Mouse (Mus musculus): Measurements from ENCODE around the gene Gm7735. TPM values are rescaled to one million over a fixed set of nuclear protein-coding genes. Genes with fewer than 3 reads are reported as not detected.
"Not testable (repeated sequence)": the region's sequence is repeated elsewhere in the genome, so short reads cannot be mapped to it uniquely, and the experiment has no call there.

The Gm7735 gene
- polyA plus RNA-seq (2015; fragmentation: Nextera tagmentation; extraction: Ambion mirVana): not detected in 2 replicates

GRCm38 (mm10) chr16:89169190-89169589 lies at the start of gene Gm7735:
Gene Gm7735, plus strand, starts transcription at chr16:89169490.
- not testable (repeated sequence) for H3K4me2 ChIP-seq; H3K4me1 ChIP-seq (replicated peaks); H3K36me3 ChIP-seq; H3K4me3 ChIP-seq; ATAC-seq (ENCODE audit: low read depth); H3K27me3 ChIP-seq; H3K9ac ChIP-seq; H3K27ac ChIP-seq (replicated peaks); H3K9me3 ChIP-seq

- no peak within 1 kb of the TSS for H3K27ac ChIP-seq (replicated peaks)
- no peak within 1 kb of the TSS for H3K4me2 ChIP-seq
- 97% methylated on average over 1 of the region's 1 CpGs for WGBS
Observed at GRCm38 (mm10) chr16:89140551-89140950, 28.7 kb upstream of the Gm7735 start, which contains the start of gene Gm6358. Gene Gm6358, plus strand, starts transcription at chr16:89140851.

DNA sequence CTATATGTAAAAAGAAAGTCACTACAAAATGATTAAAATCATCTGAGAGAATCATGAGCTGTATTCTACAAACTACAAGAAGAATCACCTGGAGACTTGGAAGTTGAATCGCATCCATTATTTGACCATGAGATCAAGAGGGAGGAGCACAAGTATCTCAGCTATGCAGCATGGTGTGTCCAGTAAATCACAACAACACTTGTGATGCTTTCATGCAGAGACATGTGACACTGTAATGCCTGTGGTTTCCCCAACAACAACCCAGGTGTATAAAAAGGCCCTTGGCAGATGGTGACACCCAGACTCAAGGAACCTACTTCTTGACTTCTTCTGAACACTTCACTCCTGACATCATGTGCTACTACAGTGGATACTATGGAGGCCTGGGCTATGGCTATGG lies 18.5 kb upstream of the Gm7735 start, which contains the start of gene Gm10061:
Gm10061 (plus strand) TSS at position 301 of the 400 bp plus-strand sequence.
- ATAC-seq (ENCODE audit: low read depth): no peak
- H3K9ac ChIP-seq: no peak within 1 kb of the TSS
- WGBS: 94% methylated on average over 1 of the region's 1 CpGs
- H3K4me3 ChIP-seq: no peak within 1 kb of the TSS
- H3K4me2 ChIP-seq: no peak within 1 kb of the TSS
- H3K9me3 ChIP-seq: peaks cover 7% of the 10 kb centered on the region; the same call in 1 of the 2 replicates
- H3K27me3 ChIP-seq: no peaks in the 10 kb centered on the region
- no peaks in the 10 kb centered on the region for H3K4me1 ChIP-seq (replicated peaks)
- H3K36me3 ChIP-seq: no peaks in the 10 kb centered on the region
- H3K27ac ChIP-seq (replicated peaks): no peak within 1 kb of the TSS

More at GRCm38 (mm10) chr16:89140551-89140950, 28.7 kb upstream of the Gm7735 start, which contains the start of gene Gm6358:
- ATAC-seq (ENCODE audit: low read depth): no peak
- no peaks in the 10 kb centered on the region for H3K36me3 ChIP-seq
- no peaks in the 10 kb centered on the region for H3K9me3 ChIP-seq
- no peaks in the 10 kb centered on the region for H3K4me1 ChIP-seq (replicated peaks)
- no peaks in the 10 kb centered on the region for H3K27me3 ChIP-seq
- no peak within 1 kb of the TSS for H3K9ac ChIP-seq
- H3K4me3 ChIP-seq: no peak within 1 kb of the TSS

DNA sequence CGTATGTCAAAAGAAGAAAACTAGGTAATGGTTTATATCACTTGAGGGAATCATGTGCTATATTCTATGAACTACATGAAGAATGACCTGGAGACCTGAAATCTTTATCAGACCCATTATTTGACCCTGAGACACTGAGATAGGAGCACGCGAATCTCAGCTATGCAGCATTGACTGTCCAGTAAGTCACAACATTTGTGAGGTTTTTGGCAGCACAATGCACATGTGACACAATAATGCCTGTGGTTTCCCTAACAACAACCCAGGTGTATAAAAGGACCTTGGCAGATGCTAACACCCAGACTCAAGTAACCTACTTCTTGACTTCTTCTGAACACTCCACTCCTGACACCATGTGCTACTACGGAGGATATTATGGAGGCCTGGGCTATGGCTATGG lies 11.6 kb upstream of the Gm7735 start, which contains the start of gene Gm9789:
Gm9789 (plus strand) TSS at position 301 of the 400 bp plus-strand sequence.
- ATAC-seq (ENCODE audit: low read depth): no peak
- WGBS: 89% methylated on average over 4 of the region's 4 CpGs
- Histone ChIP-seq H3K9ac (no peak within 1 kb of the TSS), H3K9me3 (no peaks in the 10 kb centered on the region), H3K4me1 (replicated peaks) (no peaks in the 10 kb centered on the region), H3K27ac (replicated peaks) (no peak within 1 kb of the TSS), H3K36me3 (no peaks in the 10 kb centered on the region), H3K4me3 (no peak within 1 kb of the TSS), H3K27me3 (no peaks in the 10 kb centered on the region), H3K4me2 (no peak within 1 kb of the TSS)

GRCm38 (mm10) chr16:89174435-89174834 lies 5.1 kb downstream of the Gm7735 start, which contains the start of gene 1110057P08Rik:
Gene 1110057P08Rik, plus strand, starts transcription at chr16:89174735.
- WGBS: 80% methylated on average over 2 of the region's 2 CpGs
- Histone ChIP-seq H3K9me3 (no peaks in the 10 kb centered on the region), H3K4me1 (replicated peaks) (no peaks in the 10 kb centered on the region), H3K9ac (no peak within 1 kb of the TSS), H3K27ac (replicated peaks) (no peak within 1 kb of the TSS), H3K36me3 (no peaks in the 10 kb centered on the region), H3K27me3 (no peaks in the 10 kb centered on the region), H3K4me3 (no peak within 1 kb of the TSS), H3K4me2 (no peak within 1 kb of the TSS)
- ATAC-seq (ENCODE audit: low read depth): no peak

DNA sequence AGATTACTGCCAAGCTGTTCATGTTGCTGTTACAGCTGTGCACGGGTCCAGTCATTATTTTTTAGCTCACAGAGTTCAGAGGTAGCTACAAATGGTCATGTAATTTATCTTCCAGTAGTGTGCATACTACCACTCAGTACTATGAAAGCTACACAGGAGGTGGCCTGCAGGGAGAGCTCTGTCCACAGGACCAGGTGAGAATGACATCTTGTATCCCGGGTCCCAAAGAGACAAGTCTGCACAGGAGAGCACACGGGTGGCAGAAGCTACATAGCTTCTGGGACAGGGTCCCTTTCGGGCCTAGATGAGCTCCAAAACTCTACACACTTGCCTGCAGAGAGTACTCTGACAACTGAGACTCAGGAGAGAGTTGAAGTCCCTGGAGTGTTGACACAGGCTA lies 19.3 kb downstream of the Gm7735 start:
- Histone ChIP-seq H3K4me1 (replicated peaks) (no peaks in the 10 kb centered on the region), H3K4me2 (no peak overlapping the region), H3K4me3 (no peak overlapping the region), H3K9ac (no peak overlapping the region), H3K27ac (replicated peaks) (no peak overlapping the region), H3K9me3 (no peaks in the 10 kb centered on the region), H3K27me3 (no peaks in the 10 kb centered on the region), H3K36me3 (no peaks in the 10 kb centered on the region)
- no peak for ATAC-seq (ENCODE audit: low read depth)
- 85% methylated on average over 4 of the region's 4 CpGs for WGBS

GRCm38 (mm10) chr16:89205561-89205960 lies 36.3 kb downstream of the Gm7735 start, which contains the start of gene Krtap20-2:
Gene Krtap20-2, plus strand, starts transcription at chr16:89205861.
- 60% methylated on average over 1 of the region's 1 CpGs for WGBS

More at GRCm38 (mm10) chr16:89205561-89205960, 36.3 kb downstream of the Gm7735 start, which contains the start of gene Krtap20-2:
- no peaks in the 10 kb centered on the region for H3K4me1 ChIP-seq (replicated peaks)
- H3K36me3 ChIP-seq: no peaks in the 10 kb centered on the region
- H3K27ac ChIP-seq (replicated peaks): no peak within 1 kb of the TSS
- H3K9ac ChIP-seq: no peak within 1 kb of the TSS
- H3K27me3 ChIP-seq: no peaks in the 10 kb centered on the region
- H3K4me2 ChIP-seq: no peak within 1 kb of the TSS
- H3K9me3 ChIP-seq: no peaks in the 10 kb centered on the region
- no peak for ATAC-seq (ENCODE audit: low read depth)
- H3K4me3 ChIP-seq: no peak within 1 kb of the TSS

Other genes starting within 250 kb of the Gm7735 start
- not detected in 2 replicates for gene Krtap19-9b, start 237.2 kb upstream of the Gm7735 start, polyA plus RNA-seq (2015; fragmentation: Nextera tagmentation; extraction: Ambion mirVana)
- not detected in 2 replicates for gene Krtap16-3, start 206.6 kb upstream of the Gm7735 start, polyA plus RNA-seq (2015; fragmentation: Nextera tagmentation; extraction: Ambion mirVana)
- gene Krtap22-2, start 158.7 kb upstream of the Gm7735 start, polyA plus RNA-seq (2015; fragmentation: Nextera tagmentation; extraction: Ambion mirVana): not detected in 2 replicates
- not detected in 2 replicates for gene Gm10229, start 154.2 kb upstream of the Gm7735 start, polyA plus RNA-seq (2015; fragmentation: Nextera tagmentation; extraction: Ambion mirVana)
- gene Krtap6-1, start 137.8 kb upstream of the Gm7735 start, polyA plus RNA-seq (2015; fragmentation: Nextera tagmentation; extraction: Ambion mirVana): not detected in 2 replicates
- not detected in 2 replicates for gene Gm10228, start 128.0 kb upstream of the Gm7735 start, polyA plus RNA-seq (2015; fragmentation: Nextera tagmentation; extraction: Ambion mirVana)
- gene Krtap6-5, start 121.6 kb upstream of the Gm7735 start, polyA plus RNA-seq (2015; fragmentation: Nextera tagmentation; extraction: Ambion mirVana): not detected in 2 replicates
- not detected in 2 replicates for gene 1110025L11Rik, start 105.5 kb upstream of the Gm7735 start, polyA plus RNA-seq (2015; fragmentation: Nextera tagmentation; extraction: Ambion mirVana)
- not detected in 2 replicates for gene Krtap6-3, start 85.5 kb upstream of the Gm7735 start, polyA plus RNA-seq (2015; fragmentation: Nextera tagmentation; extraction: Ambion mirVana)
- not detected in 2 replicates for gene Gm6358, start 28.6 kb upstream of the Gm7735 start, polyA plus RNA-seq (2015; fragmentation: Nextera tagmentation; extraction: Ambion mirVana)
- gene Gm10061, start 18.4 kb upstream of the Gm7735 start, polyA plus RNA-seq (2015; fragmentation: Nextera tagmentation; extraction: Ambion mirVana): not detected in 2 replicates
- gene Gm9789, start 11.5 kb upstream of the Gm7735 start, polyA plus RNA-seq (2015; fragmentation: Nextera tagmentation; extraction: Ambion mirVana): not detected in 2 replicates
- gene 1110057P08Rik, start 5.2 kb downstream of the Gm7735 start, polyA plus RNA-seq (2015; fragmentation: Nextera tagmentation; extraction: Ambion mirVana): not detected in 2 replicates
- not detected in 2 replicates for gene Krtap20-2, start 36.4 kb downstream of the Gm7735 start, polyA plus RNA-seq (2015; fragmentation: Nextera tagmentation; extraction: Ambion mirVana)
- not detected in 2 replicates for gene Krtap21-1, start 234.4 kb downstream of the Gm7735 start, polyA plus RNA-seq (2015; fragmentation: Nextera tagmentation; extraction: Ambion mirVana)

Data from neural tube, embryonic 13.5 days (tissue).